Mouse (Mus musculus) hindlimb bud, embryonic 11.5 days (tissue): Measurements from ENCODE around the gene Wfdc12.
"Not testable (repeated sequence)": the region's sequence is repeated elsewhere in the genome, so short reads cannot be mapped to it uniquely, and the experiment has no call there.

Experiments
- DNase-seq: peaks from one replicate; pipeline ENCODE4 v3.0.0-alpha.2; 2012; ENCODE audit warnings: low read depth, low spot score; ENCODE audit errors: extremely low spot score

Wfdc12 gene

DNA sequence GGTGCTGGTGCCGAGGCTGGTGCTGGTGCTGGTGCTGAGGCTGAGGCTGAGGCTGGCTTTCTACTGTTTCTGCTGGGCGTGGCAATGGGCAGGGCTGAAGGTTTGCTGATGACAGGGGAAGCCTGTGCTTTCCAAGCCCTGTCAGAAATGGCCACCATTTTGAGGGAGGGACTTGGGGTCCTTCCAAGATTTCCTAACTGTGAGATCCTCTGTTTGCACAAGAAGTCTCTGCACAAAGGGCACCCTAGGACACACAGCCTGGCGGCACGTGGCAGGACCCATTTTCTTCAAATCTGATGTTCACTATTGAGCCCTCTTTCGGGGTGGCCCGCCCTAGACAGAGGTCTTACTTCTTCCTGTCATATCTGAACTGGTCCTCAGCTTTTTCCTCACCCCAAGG, at the start of gene Wfdc12:
TSS of gene Wfdc12 (minus strand) at position 33 of the 400 bp plus-strand sequence.
- DNase-seq: no peak

DNA sequence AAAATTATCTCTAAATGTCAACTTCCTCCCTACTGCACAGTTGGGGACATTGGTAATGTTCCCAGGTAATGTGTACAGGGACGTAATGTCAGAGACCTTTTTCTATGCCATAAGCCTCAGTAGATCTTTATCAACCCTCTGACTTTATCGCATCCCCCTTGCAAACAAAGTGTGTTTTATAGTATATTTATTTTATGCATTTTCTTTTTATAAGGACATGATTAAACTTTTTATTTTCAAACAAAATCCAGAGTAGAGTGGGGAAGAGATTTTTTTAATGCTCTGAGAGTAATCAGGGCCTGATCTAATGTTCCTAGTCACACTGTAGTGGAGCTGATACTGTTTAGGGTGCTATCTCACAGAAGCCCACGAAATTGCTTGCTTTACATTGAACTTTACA, 48.0 kb upstream of the Wfdc12 start, which contains the start of gene Svs2:
TSS of gene Svs2 (minus strand) at position 101 of the 400 bp plus-strand sequence.
- DNase-seq: no peak

DNA sequence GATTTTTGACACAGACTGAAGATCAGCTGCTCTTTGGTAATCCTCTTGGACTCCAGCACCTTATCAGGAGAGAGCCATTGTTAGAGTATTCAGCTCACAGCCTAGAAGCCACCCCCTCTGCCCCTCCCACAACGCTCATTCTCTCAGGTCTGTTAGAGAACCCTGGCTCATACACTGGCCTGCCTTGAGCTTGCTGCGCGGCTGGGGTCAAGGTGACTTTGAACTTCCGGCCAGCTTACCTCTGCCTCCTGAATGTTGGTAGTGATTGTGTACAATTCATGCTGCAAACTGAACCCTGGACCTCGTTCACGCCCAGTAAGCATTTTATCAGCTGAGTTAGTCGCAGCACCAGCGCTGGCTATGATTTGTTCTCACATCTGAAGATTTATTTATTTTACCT, 42.3 kb upstream of the Wfdc12 start:
- DNase-seq: no peak

DNA sequence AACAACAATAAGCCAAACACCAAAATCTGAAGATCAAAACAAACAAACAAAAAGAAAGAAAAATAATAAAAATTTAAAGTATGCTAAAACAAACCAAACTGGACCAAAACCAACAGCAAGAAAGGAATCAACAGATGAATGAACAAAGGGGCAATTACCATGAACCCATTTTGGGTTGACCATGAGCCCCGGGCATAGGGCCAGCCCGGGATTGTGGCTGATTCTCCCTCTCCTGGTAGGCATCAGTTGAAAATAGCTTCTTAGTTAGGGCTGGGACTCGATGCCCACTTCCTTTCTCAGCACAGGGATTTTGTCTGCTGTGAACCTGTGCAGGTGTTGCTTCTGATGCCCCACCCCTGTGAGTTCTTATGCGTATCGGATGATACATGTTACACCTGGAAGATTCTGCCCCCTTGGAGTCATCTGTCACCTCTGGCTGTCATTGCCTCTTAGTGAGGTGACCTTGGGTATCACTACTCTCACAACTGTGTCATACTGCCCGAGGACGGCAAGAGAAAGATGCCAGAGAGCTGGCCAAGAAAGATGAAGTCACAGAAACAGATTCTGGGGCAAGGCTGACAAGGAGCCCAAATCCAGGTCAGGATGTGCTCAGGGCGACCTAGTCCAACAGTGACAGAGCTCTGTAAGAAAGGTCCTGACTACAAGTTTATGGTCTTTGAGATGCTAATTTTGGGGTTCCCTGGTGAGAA, 38.1 kb upstream of the Wfdc12 start:
- no peak for DNase-seq

DNA sequence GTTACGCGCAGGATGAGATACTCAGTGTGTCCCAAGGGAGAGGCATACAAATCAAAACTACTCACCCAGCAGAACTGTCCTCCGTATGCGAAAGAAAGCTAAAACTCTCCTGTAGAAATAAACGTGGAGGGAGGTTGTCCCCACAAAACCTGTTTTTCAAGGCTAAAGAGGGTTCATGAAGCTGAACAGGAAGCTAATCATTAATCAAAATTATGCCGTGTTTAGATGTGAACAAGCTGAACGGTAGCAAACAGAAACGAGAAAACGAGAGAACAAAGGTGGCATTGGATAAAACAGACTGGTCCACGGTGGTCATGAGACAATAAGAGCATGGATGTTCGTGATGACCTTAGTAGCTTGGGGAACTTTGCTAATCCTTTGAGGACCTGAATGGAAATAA, 31.1 kb upstream of the Wfdc12 start, which contains the start of gene Wfdc15b:
TSS of gene Wfdc15b (minus strand) at position 139 of the 400 bp plus-strand sequence.
- no peak for DNase-seq

DNA sequence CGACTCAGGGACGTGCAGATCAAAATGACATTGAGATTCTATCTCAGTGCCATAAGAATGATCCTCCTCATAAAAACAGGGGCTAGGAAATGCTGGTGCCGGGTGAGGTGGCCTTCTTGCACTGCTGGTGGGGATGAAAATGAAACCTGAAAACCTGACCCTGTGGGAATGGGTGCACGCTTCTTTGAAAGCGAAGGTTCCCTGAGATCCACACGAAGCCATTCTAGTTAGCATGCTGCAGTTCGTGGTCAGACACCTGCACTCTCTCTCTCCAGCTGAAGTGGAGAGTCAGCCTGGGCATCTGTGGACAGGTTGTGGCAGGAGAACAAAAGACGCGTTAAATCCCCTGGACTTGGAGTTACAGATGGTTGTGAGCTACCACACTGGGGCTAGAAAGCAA, 28.9 kb upstream of the Wfdc12 start:
- DNase-seq: no peak

DNA sequence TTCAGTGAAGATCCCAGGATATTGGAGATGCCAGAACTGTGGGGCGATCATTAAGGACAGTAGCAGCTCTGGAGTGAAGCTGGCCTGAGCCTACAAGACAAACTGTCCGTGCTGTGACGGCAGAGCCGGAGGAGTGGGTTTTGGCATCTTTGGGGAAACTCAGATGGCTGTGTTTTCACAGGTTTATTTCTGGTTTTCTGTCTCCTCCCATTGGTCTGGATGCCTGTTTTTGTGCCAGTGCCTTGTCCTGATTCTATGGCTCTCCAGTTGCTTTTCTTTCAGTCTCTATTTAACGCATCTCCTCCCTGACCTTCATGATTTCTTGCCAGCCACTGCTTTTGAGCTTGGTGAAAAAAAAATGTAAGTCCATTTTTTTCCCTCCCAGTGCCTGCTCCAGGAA, 22.3 kb upstream of the Wfdc12 start:
- no peak for DNase-seq

DNA sequence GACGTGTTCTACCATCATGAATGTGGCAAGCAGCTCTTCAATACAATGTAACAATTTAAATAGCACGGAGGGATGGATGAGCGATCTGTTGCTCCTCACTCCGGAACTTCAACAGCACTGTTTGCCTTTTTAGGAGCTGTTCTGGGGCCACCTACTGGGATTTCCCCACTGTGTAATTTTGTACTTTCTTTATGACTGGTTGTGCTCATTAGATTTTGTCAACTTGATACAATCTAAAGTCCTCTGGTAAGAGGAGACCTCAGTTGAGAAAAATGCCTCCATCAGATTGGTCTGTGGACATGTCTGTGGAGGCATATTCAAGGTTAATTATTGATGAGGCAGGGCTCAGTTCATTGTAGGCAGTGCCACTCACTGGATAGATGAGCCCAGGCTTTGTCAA, 20.5 kb upstream of the Wfdc12 start:
- no peak for DNase-seq

DNA sequence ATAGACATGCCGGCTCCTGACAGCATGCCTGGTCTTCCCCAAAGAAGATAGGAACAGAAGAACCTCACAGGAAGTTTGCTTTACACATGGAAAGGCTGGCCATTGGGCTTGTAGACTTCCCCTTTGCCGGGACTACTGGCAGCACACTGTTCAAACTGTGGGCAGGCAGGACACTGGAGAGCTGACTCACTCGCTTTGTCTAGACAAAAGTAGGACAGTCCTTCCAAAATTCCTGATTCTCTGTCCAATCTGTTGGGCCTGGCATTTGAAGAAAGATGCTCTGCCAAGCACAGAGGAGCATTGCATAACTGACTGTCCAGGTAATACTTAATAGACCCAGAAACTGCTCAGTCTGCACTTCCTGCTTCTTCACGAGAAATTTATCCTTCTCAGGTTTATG, 16.3 kb upstream of the Wfdc12 start:
- no peak for DNase-seq

DNA sequence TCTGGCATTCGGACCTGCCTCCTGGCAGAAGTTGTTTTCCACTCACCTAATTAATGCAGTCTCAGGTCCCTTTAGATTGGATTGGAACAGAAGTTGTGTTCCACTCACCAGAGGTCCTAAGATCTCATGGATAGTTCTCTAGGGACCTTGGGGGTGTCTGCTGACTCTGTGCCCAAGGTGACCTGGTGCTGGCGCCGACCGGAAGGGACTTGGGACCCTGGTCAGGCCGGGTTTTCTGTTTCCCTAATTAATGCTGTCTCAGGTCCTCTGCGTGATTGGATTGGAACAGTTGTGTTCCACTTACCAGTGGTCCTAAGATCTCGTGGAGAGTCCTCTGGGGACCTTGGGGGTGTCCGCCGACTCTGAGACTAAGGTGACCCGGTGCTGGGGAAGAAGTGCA, 15.6 kb upstream of the Wfdc12 start:
- DNase-seq: not testable (repeated sequence)

DNA sequence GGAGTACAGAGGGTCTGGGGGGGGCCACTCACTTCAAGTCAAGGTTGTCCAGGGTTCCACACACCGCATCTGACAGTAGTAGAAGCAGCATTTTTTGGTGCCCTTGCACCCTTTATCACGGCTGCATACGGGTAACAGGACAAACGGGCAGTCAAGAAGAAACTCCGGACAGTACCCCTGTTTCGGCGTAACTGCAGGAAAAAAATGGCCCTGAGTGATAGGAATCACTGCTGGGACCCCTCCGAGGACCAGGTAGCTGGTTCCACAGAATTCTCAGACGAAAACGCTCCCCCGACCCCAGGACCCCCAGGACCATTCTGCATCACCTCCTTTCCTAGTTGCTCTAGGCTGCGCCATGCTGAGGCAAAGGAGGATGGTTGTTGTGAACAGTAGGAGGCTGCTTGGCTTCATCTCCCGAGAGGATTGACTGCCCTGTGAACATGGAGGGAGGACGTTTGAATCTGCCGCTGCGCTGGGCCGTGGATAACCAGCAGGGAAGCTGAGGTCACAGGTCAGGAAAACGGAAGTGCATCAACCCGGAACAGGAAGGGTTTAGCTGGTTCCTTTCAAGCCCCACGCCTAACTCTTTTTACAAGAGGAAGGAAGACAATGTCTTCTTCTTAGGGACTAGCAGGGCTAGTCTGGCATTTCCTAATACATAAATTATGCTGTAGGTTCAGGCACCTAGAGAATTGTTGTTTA, 9.4 kb upstream of the Wfdc12 start, which contains the start of gene Wfdc15a:
TSS of gene Wfdc15a (minus strand) at position 505 of the 702 bp plus-strand sequence.
- DNase-seq: no peak

DNA sequence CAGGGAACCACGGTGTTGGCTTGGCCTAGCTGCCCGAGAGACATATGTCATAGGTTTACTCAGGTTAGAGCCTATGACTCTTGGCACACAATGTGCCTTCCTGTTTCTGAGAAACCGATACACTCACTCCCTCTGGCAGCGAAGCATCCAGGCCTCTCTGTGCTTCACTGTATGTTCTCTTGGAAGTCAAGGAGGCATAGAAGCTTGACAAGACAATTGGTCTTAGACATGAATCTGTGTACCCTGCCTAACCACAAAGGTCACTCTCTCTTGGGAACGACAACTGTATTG, 6.2 kb upstream of the Wfdc12 start:
- no peak for DNase-seq

DNA sequence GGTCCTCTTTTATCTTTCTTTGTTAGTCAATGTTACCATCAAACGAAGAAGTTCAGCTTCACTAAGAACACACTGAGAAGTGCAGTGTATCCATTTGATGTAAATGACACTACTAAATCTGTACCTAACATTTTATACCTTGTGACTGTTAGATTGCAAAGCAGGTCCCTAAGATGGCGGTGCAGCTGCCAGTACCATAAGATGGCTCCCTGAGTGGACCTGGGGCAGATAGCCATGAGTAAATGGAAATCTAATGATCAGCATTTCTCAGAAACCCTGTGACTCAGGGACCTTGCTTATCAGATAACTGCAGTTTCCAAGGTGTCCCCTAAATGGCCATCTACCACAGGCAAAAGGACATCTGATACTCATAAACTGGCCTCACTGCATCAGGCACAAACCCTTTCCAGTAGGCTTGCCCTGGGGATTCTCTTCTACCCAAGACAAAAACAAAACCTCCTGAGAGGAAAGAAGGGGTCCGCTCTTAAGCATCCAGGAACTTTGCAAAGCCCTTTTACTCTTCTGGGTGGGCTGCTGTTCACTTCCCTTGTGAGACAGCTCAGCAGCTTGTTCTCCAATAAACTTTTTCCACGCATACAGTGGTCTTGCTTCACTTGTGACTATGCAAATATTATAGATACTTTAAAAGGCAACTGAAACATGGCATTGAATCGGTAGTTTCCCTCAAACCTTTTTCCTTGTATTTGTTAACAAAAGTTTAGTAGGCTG, 5.7 kb upstream of the Wfdc12 start:
- DNase-seq: no peak

DNA sequence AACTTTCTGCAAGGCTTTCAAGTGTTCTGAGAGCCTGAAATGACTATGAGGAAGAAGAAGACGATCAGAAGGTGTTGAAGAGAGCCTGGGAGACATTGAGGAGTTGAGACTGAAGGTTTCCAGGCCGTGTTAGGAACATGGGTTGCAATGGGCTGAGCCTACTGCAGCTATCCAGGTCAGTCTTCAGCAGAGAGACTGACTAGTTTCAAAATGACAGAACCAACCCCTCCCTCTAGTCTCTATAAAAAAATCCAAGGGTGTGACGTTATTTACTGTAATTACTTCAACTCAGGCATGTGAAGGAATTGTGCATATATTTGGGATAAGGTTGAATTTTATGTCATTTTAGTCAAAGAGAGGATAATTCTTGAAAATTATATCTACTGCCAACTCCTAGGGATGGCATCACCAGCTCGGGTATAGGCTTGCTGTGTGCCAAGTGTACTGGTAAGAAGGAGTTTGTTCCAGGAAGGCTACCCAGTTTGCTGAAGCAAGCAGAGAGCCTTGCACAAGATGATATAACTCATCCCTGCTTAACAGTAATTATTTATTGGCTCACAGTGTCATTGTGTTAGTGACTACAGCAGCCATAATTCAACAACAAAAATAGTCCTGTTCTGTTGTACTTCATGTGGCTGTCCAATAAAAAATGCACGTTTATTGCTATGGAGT, 4.7 kb upstream of the Wfdc12 start:
- DNase-seq: no peak

DNA sequence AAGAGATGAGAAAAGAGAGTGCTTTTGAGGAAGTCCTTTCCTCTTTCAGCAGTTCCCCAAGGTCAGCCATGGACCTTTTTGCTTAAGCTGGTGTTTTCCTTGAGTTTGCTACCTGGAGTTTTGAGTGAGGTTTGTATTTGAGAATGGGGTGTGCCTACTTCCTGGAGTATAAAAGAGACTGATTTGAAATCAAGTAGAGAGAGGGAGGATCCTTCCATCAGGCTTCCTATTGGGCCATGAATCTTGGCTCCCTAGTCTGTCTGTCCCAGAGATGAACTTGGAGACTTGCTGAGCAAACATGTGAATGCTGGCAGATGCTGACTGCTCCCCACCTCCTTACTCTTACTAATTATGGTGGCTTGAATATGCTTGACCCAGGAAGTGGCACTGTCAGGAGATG, 1.9 kb upstream of the Wfdc12 start:
- no peak for DNase-seq

DNA sequence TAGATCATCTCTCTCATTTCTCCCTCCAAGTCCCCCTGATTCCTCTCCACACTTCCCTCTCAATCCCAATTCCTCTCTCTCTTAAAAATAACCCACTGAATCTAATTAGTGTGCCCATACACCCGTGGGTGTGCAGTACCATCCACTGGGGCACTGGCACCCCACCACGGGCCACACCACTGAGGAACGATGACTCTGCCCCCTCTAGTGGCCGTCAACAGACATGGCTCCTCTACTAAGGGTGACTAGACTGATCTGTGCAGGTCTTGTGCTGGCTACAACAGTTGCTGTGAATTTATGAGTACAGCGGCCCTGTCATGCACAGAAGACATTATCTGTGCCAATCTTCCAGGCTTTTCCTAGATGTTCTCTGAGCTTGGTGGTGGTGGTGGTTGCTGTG, 1.7 kb downstream of the Wfdc12 start:
- no peak for DNase-seq

DNA sequence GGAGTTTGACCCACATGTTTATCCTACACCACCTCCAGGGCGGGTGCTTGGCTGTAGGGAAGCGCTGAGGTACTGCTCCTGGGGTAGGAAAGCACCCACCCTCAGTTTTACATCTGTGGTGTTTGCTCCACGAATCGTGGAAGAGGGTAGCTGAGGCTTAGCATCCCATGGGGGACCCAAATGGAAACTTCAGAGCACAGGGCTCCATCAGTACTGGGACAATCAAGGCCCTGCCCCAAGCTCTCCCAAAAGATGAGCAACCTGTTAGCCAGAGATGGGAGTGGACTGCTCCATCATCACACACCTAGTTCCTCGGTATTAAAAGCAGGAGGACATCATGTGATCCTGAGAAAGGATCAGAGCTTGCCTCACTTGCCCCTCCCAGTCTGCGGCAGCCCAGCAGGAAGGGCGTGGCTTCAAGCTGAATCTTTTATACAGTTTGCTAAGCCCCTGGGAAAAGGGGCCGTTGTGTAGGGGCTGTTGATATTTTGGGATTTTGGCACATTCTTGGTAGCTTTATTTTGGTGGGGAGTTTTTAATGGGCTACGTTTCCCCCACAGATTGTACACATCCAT, 6.2 kb downstream of the Wfdc12 start:
- DNase-seq: no peak

DNA sequence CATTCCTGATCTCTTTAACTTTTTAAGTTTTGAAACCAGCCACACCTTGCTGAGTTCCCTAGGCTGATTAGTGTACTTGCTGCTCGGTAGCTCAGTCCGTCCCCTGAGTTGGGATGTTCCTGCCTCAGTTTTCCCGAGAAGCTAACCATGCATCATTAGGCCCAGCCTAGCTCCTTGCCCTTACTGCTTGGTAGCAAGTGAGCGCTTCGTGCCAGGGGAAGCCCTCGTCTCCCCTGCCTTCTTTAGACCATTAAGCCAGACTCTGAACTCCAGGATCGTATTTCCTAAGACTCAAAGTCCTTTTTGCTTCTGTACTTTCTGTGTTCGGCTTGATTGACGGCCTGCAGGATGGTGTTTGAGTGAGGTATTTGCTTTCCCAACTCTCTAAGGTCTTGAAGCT, 7.1 kb downstream of the Wfdc12 start:
- no peak for DNase-seq

DNA sequence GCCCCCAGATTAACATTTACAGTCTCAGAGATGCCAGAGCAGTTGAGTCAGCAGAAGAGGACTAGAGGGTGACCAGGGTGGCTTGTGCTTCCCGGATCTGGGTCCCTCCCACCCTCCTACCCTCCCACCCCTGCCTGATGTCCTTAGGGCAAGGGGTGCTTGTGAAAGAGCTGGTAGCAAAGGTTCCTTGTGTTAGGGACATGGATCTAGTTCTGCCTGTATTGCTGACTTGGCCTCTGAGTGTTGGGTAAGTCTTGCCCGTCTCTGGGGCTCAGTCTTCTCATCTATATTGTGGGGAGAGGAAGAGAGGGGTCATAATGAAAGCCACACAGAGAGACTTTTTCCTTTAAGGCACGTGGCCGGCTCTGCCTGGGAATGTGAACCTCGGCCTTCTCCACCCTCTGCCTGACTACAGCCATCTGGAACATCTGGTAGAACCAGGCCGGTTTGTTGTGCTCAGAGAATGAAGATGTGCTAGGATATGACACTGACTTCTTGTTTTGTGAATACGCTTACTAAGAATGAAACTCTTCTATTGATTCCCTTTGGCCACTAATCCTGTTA, 7.6 kb downstream of the Wfdc12 start, which contains the start of gene Wfdc5:
TSS of gene Wfdc5 (minus strand) at position 51 of the 564 bp plus-strand sequence.
- no peak for DNase-seq

DNA sequence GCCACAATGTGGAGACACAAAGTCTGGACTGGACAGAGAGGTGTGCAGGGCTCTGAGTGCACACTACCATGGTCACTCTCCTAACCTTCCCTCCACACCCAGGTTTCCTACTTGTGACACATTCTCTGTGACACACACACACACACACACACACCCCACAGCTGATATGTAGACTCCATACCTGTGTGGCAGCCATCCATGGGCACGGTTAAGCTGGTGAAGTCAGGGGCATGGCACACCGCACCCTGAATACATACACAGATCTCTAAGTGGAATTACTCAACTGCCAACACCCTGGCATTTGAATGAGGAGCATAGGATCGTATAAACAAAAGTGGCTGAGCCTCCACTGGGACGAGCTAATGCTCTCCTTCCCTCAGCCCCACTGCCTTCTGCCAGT, 9.6 kb downstream of the Wfdc12 start:
- DNase-seq: no peak

DNA sequence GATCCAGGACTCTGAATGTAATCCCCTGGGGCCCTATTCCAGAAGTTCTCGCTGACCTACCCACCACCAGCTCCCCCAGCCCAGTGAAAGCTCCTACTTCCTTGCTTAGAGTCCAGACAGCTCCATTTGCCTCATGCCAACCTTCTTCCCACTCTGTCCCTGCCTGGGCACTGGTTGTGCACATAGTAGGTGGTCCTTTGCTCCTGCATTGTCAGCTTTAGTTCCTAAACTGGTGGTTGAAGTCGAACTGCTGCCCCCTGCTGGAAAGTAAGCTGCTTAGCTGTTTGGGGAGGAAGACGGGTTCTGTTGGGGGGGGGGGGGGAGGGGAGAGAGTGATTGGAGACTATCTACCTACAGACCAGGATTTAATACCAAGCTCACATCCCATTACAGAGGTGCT, 10.3 kb downstream of the Wfdc12 start:
- DNase-seq: no peak
